Mouse (Mus musculus) thymus, adult 2 months (tissue): ENCODE results near the gene Lrrtm3. TPM values are rescaled to one million over a fixed set of nuclear protein-coding genes. Genes with fewer than 3 reads are reported as not detected.

ENCODE experiments used
- DNase-seq: peaks from one replicate; pipeline ENCODE4 v3.0.0; 2021
- H3K27ac ChIP-seq: fragments of 200-500 bp; 2 replicates; pipeline ENCODE4 v1.5.1; 2012; ENCODE audit warnings: low read length, control low read depth; ENCODE audit not compliant: control insufficient read depth, insufficient read depth
- H3K27me3 ChIP-seq: fragments of 200-500 bp; 2 replicates; pipeline ENCODE4 v1.6.1; 2012; ENCODE audit warnings: mild to moderate bottlenecking, low read length, moderate library complexity, mixed read lengths; ENCODE audit not compliant: control insufficient read depth, insufficient read depth
- H3K36me3 ChIP-seq: fragments of 200-500 bp; 2 replicates; pipeline ENCODE4 v1.6.1; 2012; ENCODE audit warnings: mild to moderate bottlenecking, low read length, moderate library complexity; ENCODE audit not compliant: control insufficient read depth, insufficient read depth
- H3K4me1 ChIP-seq: fragments of 200-500 bp; replicated peaks from 2 replicates; pipeline ENCODE4 v1.6.1; 2012; ENCODE audit warnings: low read length; ENCODE audit not compliant: control insufficient read depth, insufficient read depth
- H3K4me3 ChIP-seq: fragments of 200-500 bp; 2 replicates; pipeline ENCODE4 v1.5.1; 2012; ENCODE audit warnings: mild to moderate bottlenecking, low read length, control low read depth, moderate library complexity; ENCODE audit not compliant: control insufficient read depth, insufficient read depth
- CTCF ChIP-seq: fragments of 200-500 bp; IDR thresholded peaks from 2 replicates; pipeline ENCODE4 v1.5.1; 2012; ENCODE audit warnings: mild to moderate bottlenecking, control low read depth, low read length, moderate library complexity, borderline replicate concordance; ENCODE audit not compliant: control insufficient read depth, poor library complexity, insufficient read depth; ENCODE audit errors: extremely low read depth
- POLR2A ChIP-seq: fragments of 200-500 bp; IDR thresholded peaks from 2 replicates; pipeline ENCODE4 v1.6.1; 2012; ENCODE audit warnings: mild to moderate bottlenecking, low read length, control low read depth, moderate library complexity; ENCODE audit not compliant: control insufficient read depth, poor library complexity, insufficient read depth; ENCODE audit errors: extremely low read depth
- WGBS: fragments of 180-500 bp; shearing (Covaris S2); methylation state at CpG from one replicate; pipeline ENCODE4 v1.1.7; 2018; 5-methylcytosine and 5-hydroxymethylcytosine counted together
- polyA plus RNA-seq: library from polyadenylated mRNA; depleted of rRNA; stranded (reverse); fragments of >200 nt; gene quantifications from 2 replicates; pipeline ENCODE4 v1.2.3, GENCODE M21; 2012; rRNA removed

Gene Lrrtm3
- polyA plus RNA-seq = not detected in 2 replicates

DNA sequence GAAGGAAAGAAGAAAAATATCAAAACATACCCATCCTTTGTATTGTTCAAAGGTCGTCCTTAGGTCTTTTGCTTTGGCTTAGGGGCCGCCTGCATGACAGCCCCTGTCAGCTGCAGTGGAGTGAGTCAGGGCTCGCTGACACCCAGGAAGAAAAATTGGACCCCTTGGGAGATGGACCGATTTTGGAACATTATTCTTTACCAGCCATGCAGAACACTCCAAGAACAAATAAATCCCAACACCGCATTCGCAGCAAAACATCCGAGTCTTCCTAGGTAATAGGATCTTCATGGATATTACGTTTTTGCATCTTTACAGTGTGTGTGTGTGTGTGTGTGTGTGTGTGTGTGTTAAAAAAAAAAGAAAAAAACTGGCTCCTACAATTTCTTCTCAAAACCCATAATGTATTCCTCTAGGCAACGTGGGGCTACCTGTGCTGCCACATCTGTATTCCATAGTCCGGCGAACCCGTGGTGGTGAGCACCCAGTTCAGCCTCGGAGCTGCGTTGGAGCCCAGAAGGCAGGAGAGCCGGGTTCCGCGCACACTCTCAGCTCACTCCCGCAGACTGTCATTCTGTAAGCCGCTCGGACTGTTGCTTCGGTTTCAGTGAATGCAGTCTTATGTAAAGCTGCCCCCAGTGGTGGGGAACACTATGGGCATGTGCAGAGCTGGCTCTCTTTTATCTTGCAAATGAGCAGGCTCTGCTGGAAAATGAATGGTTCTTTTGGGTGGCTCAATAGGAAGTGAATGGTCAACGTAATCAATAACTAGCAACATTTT lies at the start of gene Lrrtm3:
Gene Lrrtm3, minus strand, starts transcription at position 598 of the 781 bp plus-strand sequence.
- no peaks in the 10 kb centered on the region for H3K4me1 ChIP-seq
- 8% methylated on average over 22 of the region's 22 CpGs for WGBS
- H3K4me3 ChIP-seq = no peak within 1 kb of the TSS
- no peaks in the 10 kb centered on the region for H3K36me3 ChIP-seq
- DNase-seq = no peak
- no peak within 1 kb of the TSS for H3K27ac ChIP-seq
- H3K27me3 ChIP-seq = peaks cover 4% of the 10 kb centered on the region; the same call in 1 of the 2 replicates
- TF ChIP-seq POLR2A (no peak), CTCF (no peak)

DNA sequence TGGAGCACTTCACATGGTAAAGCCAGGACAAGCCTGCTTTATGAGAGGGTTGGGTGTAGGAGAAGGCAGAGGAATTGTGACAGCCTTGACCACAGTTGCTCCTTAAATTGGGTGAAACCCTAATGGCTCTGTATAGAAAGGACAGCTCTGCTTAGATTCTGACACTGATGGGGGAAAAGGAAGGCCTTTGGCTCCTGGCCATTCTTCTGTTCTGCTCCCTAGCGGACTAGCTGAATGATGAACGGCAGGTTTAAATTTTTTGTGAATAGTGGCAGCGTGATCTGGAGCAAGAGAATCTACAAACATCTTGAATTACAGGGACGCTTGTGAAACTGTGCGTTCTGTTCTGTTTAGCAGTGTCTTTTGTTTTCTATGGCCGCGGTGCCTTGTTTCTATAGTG lies 45.4 kb upstream of the Lrrtm3 start:
- H3K27me3 ChIP-seq = no peaks in the 10 kb centered on the region

GRCm38 (mm10) chr10:64133461-64133860 lies 43.4 kb upstream of the Lrrtm3 start:
- WGBS = 85% methylated on average over 3 of the region's 3 CpGs
- Histone ChIP-seq H3K4me3 (no peak overlapping the region), H3K36me3 (no peaks in the 10 kb centered on the region), H3K4me1 (no peaks in the 10 kb centered on the region), H3K27ac (no peak overlapping the region), H3K27me3 (no peaks in the 10 kb centered on the region)
- TF ChIP-seq POLR2A = no peak
- no peak for TF ChIP-seq CTCF
- no peak for DNase-seq

More for the DNA sequence above, 45.4 kb upstream of the Lrrtm3 start:
- H3K27ac ChIP-seq = no peak overlapping the region
- TF ChIP-seq POLR2A (no peak), CTCF (no peak)
- no peaks in the 10 kb centered on the region for H3K36me3 ChIP-seq
- 86% methylated on average over 7 of the region's 7 CpGs for WGBS
- H3K4me1 ChIP-seq = no peaks in the 10 kb centered on the region
- no peak overlapping the region for H3K4me3 ChIP-seq
- no peak for DNase-seq

- Histone ChIP-seq H3K4me3 (no peak overlapping the region), H3K4me1 (no peaks in the 10 kb centered on the region), H3K27me3 (no peaks in the 10 kb centered on the region), H3K27ac (no peak overlapping the region), H3K36me3 (no peaks in the 10 kb centered on the region)
- TF ChIP-seq POLR2A (no peak), CTCF (no peak)
- 91% methylated on average over 15 of the region's 15 CpGs for WGBS
- no peak for DNase-seq
Observed at GRCm38 (mm10) chr10:64130397-64131150, 40.5 kb upstream of the Lrrtm3 start.

DNA sequence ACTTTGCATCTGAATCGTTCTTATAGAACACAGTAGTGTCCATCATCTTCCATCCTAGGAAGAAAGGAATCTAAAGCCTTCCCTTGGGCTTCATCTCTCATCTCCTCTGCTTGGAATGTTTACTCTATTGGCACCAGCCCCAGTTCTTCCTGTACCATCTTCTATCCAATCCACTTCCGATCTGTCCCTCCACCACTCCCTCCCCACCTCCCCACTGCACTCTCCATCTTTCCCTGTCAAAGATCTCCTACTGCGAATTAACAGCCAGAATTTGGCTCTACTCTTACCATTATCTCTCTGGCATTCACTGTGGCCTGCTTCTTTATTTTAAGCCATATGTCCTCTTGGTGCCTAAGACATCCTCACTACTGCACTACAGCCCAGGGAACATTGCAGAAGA lies 28.8 kb upstream of the Lrrtm3 start:
- no peak overlapping the region for H3K4me3 ChIP-seq
- no peak overlapping the region for H3K27ac ChIP-seq
- TF ChIP-seq POLR2A (no peak), CTCF (no peak)
- H3K27me3 ChIP-seq = no peaks in the 10 kb centered on the region
- no peaks in the 10 kb centered on the region for H3K4me1 ChIP-seq
- no peak for DNase-seq
- WGBS = 91% methylated on average over 3 of the region's 3 CpGs
- no peaks in the 10 kb centered on the region for H3K36me3 ChIP-seq

- WGBS = 98% methylated on average over 11 of the region's 11 CpGs
- H3K4me3 ChIP-seq = no peak overlapping the region
- H3K4me1 ChIP-seq = no peaks in the 10 kb centered on the region
- H3K36me3 ChIP-seq = no peaks in the 10 kb centered on the region
- TF ChIP-seq POLR2A = no peak
- TF ChIP-seq CTCF = no peak
- no peak overlapping the region for H3K27ac ChIP-seq
- no peak for DNase-seq
- no peaks in the 10 kb centered on the region for H3K27me3 ChIP-seq
Observed at GRCm38 (mm10) chr10:64115246-64115645, 25.2 kb upstream of the Lrrtm3 start.

- H3K36me3 ChIP-seq = no peaks in the 10 kb centered on the region
- no peak overlapping the region for H3K4me3 ChIP-seq
- no peak overlapping the region for H3K27ac ChIP-seq
- H3K4me1 ChIP-seq = no peaks in the 10 kb centered on the region
- no peaks in the 10 kb centered on the region for H3K27me3 ChIP-seq
- WGBS = 92% methylated on average over 1 of the region's 1 CpGs
- DNase-seq = no peak
- no peak for TF ChIP-seq CTCF
- TF ChIP-seq POLR2A = no peak
Observed at GRCm38 (mm10) chr10:64096532-64096931, 6.5 kb upstream of the Lrrtm3 start.
